Mouse (Mus musculus): Measurements from ENCODE around the gene Wipi1.

DNA sequence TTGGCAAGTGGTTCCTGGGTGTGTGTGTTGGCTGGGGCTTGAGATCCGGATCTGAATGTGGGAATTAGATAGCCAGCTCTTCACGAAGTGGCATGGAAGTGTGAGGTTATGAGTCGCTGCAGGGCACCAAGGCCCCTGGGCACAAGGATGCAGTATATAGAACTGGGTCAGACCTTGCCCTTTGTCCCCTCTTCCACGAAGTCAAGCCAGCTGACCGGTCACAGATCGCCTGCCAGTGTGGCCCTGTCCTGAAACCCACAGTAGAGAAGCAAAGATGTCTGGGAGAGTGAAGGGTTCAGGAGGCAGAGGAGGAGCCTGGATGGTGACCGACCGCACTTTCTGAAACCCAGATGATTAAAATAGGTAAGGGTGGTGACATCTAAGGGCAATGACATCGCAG lies 68.3 kb downstream of the Wipi1 start:
- TF ChIP-seq ZC3H11A (IDR thresholded peaks at IDR 0.05; ENCODE audit: borderline replicate concordance, low read depth, low read length) (no peak), ZNF384 (IDR thresholded peaks at IDR 0.05; ENCODE audit: low read depth, low read length) (no peak), MAFK (IDR thresholded peaks at IDR 0.05; ENCODE audit: insufficient read depth, low read depth, low read length) (no peak)
